Mouse (Mus musculus) midbrain, embryonic 10.5 days (tissue): ENCODE measurements at regions not wholly inside any gene's neighbourhood (a gene's known extent, or its start where the extent isn't known, plus 50 kb on each side); places are given as distances from the start of the nearest gene placed in this dataset.

Experiments
- DNase-seq: peaks from one replicate; pipeline ENCODE4 v3.0.0-alpha.2; 2017; ENCODE audit warnings: low spot score
- H3K27ac ChIP-seq: fragments of 300-500 bp; sonication (generic); replicated peaks from 2 replicates; pipeline ENCODE4 v1.5.1; 2016; ENCODE audit warnings: mild to moderate bottlenecking
- H3K27me3 ChIP-seq: fragments of 300-500 bp; sonication (generic); 2 replicates; pipeline ENCODE4 v1.6.1; 2016; ENCODE audit warnings: low read depth, mild to moderate bottlenecking; ENCODE audit not compliant: poor library complexity, severe bottlenecking
- H3K36me3 ChIP-seq: fragments of 300-500 bp; sonication (generic); 2 replicates; pipeline ENCODE4 v1.6.1; 2016; ENCODE audit warnings: mild to moderate bottlenecking, moderate library complexity
- H3K4me1 ChIP-seq: fragments of 300-500 bp; sonication (generic); 2 replicates; pipeline ENCODE4 v1.6.1; 2016
- H3K4me3 ChIP-seq: fragments of 300-500 bp; sonication (generic); 2 replicates; pipeline ENCODE4 v1.5.1; 2016; ENCODE audit warnings: mild to moderate bottlenecking, moderate library complexity
- H3K9me3 ChIP-seq: fragments of 300-500 bp; sonication (generic); replicated peaks from 2 replicates; pipeline ENCODE4 v1.6.1; 2016; ENCODE audit warnings: mild to moderate bottlenecking
- WGBS: fragments of 180-500 bp; shearing (Covaris S2); methylation state at CpG from one replicate; pipeline ENCODE4 v1.1.7; 2016; 5-methylcytosine and 5-hydroxymethylcytosine counted together

DNA sequence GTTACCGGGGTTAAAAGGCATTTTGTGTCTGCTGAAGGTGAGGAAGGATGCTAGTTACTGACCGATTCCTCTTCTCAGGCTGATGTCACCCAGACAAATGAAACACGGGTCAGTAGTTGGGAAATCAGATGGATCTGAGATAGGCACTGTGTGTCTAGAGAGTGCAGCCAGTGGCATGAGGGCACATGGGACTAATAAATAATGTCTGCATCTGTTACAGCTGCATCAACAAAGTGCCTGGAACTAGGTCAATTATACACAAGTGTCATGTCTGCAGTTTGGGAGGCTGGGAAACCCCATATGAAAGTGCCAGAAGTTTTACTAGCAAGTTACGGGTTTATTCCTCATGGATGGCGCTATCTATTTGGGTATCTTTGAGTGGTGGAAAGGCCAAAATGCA, 68.8 kb downstream of the Cxcl12 start:
- H3K27ac ChIP-seq, result no peak overlapping the region
- no peaks in the 10 kb centered on the region for H3K36me3 ChIP-seq
- 94% methylated on average over 5 of the region's 5 CpGs for WGBS
- no peaks in the 10 kb centered on the region for H3K9me3 ChIP-seq
- H3K4me3 ChIP-seq, result no peak overlapping the region
- no peaks in the 10 kb centered on the region for H3K27me3 ChIP-seq
- DNase-seq, result no peak
- no peaks in the 10 kb centered on the region for H3K4me1 ChIP-seq

DNA sequence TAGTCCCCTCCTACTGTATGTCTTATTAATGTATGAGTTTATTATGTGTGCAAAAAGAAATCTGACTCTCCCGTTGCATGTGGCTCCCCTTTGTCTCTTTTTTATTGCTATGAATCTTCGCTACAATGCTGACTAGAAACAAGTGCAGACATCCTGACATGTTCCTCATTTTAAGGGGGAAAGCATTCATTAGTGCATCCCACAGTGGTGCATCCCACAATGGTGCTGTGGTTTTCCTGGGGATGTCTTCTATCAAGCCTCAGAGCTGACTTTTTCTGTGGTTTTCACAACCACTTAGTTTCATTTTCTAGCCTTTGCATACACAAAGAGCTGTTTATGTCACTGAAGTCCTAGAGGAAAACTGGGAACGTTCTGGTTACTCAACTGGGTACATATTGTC, 72.9 kb downstream of the Cxcl12 start:
- Histone ChIP-seq H3K4me1 (no peaks in the 10 kb centered on the region), H3K9me3 (no peaks in the 10 kb centered on the region), H3K36me3 (no peaks in the 10 kb centered on the region), H3K27me3 (no peaks in the 10 kb centered on the region), H3K4me3 (no peak overlapping the region), H3K27ac (no peak overlapping the region)
- DNase-seq, result no peak
- WGBS, result 78% methylated on average over 3 of the region's 3 CpGs

DNA sequence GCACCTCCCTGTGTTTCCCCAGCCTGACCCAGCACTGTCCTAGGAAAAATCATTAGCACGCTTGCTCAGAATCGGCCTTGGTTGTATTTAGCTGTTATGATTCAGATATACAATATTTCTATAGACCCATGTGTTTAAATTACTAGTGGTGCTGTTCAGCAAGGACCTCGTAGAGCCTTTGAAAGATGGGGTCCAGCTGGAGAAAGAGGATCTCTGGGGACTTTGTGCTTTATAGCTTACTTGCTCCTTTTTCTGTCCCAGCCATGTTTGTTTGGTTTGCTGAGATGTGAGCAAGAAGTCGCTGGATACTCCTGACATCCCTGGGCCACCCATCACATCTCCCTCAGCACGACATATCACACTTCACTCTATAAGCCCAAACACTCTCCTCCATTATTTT, 77.1 kb downstream of the Cxcl12 start:
- WGBS, result 87% methylated on average over 5 of the region's 5 CpGs
- Histone ChIP-seq H3K27me3 (no peaks in the 10 kb centered on the region), H3K9me3 (no peaks in the 10 kb centered on the region), H3K36me3 (no peaks in the 10 kb centered on the region), H3K4me1 (peaks cover 7% of the 10 kb centered on the region), H3K4me3 (no peak overlapping the region), H3K27ac (no peak overlapping the region)
- no peak for DNase-seq

DNA sequence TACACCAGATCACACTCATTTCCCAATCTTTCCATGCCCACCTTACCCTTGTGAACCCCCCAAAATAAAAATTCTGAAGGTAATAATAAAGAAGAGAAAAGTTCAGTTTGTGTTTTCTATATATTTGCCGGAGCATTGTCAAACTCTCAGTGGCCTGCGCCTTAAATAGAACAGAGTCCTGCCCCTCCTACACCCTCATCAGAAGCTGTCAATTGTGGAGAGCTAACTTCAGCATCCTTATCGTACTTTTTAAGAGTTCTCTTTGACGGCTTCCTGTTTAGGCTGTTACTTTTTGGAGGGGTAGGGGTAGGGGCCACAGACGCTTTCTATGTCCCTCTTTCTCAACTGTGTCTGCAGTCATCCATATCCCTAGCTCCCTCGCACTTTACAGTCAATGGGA, 77.5 kb downstream of the Cxcl12 start:
- H3K36me3 ChIP-seq, result no peaks in the 10 kb centered on the region
- 86% methylated on average over 6 of the region's 6 CpGs for WGBS
- H3K4me1 ChIP-seq, result peaks cover 7% of the 10 kb centered on the region
- no peak overlapping the region for H3K4me3 ChIP-seq
- H3K9me3 ChIP-seq, result no peaks in the 10 kb centered on the region
- H3K27ac ChIP-seq, result no peak overlapping the region
- DNase-seq, result no peak
- no peaks in the 10 kb centered on the region for H3K27me3 ChIP-seq

DNA sequence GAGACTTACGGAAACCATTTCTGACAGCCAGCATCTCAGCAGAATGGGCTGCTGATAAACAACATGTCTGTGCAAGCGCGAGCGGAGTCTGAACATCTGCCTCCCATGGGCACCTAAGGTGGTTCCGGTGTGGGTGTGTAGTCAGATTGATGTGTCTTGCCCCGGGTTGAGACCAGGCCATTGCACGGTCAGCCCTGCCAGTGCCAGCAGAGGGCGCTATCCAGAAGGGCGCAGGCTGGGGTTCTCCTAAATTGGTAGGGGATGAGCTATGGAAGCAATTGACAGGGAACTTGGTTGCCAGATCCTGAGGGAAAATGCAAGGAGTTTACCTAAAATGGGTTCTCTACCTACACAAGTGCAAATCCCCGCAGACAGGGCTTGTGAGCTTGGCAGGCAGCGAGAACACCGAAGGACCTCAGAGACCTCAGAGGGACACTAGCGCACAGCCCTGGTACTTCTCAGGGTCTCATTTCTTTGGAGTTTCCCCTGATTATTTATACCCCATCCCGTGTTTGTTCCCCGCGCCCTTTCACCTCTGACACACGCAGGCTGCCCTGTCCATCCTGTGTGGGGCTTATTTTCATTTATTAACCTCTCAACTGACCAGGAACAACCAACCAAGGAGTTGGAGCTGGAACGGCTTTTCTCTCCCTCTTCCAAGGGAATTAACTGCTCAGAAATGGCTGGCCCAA, 81.0 kb downstream of the Cxcl12 start:
- WGBS, result 83% methylated on average over 18 of the region's 18 CpGs
- H3K27me3 ChIP-seq, result no peaks in the 10 kb centered on the region
- peaks cover 21% of the 10 kb centered on the region for H3K4me1 ChIP-seq
- peak; percentile 37 for DNase-seq
- H3K4me3 ChIP-seq, result no peak overlapping the region
- no peaks in the 10 kb centered on the region for H3K9me3 ChIP-seq
- H3K36me3 ChIP-seq, result no peaks in the 10 kb centered on the region
- no peak overlapping the region for H3K27ac ChIP-seq

DNA sequence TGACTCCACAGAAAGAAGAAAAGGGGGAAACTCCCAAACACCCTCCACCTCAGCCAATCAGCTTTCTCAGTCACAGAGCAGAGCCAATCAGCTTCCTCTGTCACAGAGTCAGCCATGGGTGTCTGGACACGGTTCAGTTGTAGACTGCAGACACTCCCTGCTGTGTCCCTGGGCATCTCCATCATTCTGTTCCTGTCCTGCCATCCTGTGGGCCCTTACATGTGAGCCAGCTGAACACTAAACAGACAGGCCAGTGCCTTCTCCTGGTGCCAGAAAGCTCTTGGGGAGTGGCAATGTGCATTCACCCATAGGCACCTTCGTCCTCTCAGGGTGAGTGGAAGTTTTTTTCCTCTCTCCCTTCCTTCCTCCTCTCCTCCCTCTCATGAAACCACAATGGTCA, 81.7 kb downstream of the Cxcl12 start:
- WGBS, result 57% methylated on average over 2 of the region's 2 CpGs
- Histone ChIP-seq H3K4me3 (no peak overlapping the region), H3K27me3 (no peaks in the 10 kb centered on the region), H3K36me3 (no peaks in the 10 kb centered on the region), H3K27ac (no peak overlapping the region), H3K9me3 (no peaks in the 10 kb centered on the region), H3K4me1 (peaks cover 26% of the 10 kb centered on the region)
- DNase-seq, result no peak

DNA sequence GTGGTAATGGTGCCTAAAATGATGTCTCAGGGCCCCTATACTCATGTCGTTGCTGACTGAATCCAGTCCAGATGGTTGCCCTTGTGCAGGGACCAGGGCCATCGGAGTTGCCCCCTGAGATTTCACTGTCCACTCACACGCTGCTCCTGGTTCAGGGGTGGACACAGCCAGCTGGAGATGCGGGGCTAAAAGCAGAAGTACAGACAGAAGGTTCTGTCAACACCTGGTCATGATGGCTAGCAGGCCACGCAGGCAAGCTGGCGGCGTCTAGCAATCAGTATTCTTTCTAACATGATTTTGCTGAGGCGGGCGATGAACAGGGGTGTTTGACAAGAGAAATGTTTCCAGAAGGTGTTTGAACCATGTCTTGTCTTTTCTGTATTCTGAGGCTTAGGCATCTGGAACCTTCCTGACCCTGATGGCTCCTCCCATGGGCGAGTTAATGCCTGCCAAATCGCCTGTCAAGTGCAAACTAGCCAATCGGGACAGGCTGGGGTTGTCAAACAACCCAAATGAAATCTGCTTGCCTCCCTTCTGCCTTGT, 83.1 kb downstream of the Cxcl12 start:
- Histone ChIP-seq H3K36me3 (no peaks in the 10 kb centered on the region), H3K4me1 (peaks cover 26% of the 10 kb centered on the region), H3K4me3 (no peak overlapping the region), H3K27ac (no peak overlapping the region), H3K9me3 (no peaks in the 10 kb centered on the region), H3K27me3 (no peaks in the 10 kb centered on the region)
- DNase-seq, result no peak
- 80% methylated on average over 12 of the region's 12 CpGs for WGBS

DNA sequence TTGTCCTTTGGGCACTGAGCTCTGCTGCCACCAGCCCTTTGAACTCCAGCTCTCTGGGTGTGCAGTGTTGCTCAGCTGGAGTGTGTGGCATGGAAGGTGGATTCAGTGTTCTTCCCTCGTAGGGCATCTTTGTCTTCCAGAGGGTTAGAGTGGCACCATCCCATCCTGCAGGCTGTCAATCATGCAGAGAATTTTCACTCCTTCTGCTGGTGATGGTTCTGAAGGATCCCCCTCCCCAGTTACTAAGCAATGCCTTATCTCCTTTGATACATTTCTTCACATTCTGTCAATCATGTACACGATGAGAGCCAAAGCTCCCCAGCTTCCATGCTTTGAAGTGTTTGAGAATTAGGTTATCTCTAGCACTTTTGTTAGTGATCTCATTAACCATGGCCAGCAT, 84.0 kb downstream of the Cxcl12 start:
- Histone ChIP-seq H3K27me3 (no peaks in the 10 kb centered on the region), H3K4me1 (peaks cover 26% of the 10 kb centered on the region), H3K4me3 (no peak overlapping the region), H3K36me3 (no peaks in the 10 kb centered on the region), H3K9me3 (no peaks in the 10 kb centered on the region), H3K27ac (no peak overlapping the region)
- no peak for DNase-seq
- 85% methylated on average over 2 of the region's 2 CpGs for WGBS

DNA sequence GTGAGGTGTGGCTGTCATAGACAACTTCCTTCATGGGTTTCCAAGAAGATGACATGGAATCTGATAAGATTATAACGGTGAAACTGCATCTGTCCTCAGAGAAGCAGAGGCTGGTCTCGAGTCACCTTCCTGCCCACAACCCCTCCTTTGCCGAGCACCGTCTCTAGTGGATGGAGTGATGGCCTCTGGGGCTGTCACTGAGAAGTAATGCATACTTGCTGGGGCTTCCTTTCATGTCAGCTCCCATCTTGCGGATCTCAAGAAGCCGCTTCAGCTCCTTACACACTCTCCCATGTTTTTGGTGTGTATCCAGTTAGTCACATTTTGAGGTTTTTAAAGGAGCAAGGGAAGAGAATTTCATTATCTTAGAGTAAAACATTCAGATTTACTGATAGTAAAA, 84.7 kb downstream of the Cxcl12 start:
- Histone ChIP-seq H3K27ac (no peak overlapping the region), H3K27me3 (no peaks in the 10 kb centered on the region), H3K36me3 (no peaks in the 10 kb centered on the region), H3K4me3 (no peak overlapping the region), H3K4me1 (peaks cover 26% of the 10 kb centered on the region), H3K9me3 (no peaks in the 10 kb centered on the region)
- DNase-seq, result no peak
- 90% methylated on average over 6 of the region's 6 CpGs for WGBS

DNA sequence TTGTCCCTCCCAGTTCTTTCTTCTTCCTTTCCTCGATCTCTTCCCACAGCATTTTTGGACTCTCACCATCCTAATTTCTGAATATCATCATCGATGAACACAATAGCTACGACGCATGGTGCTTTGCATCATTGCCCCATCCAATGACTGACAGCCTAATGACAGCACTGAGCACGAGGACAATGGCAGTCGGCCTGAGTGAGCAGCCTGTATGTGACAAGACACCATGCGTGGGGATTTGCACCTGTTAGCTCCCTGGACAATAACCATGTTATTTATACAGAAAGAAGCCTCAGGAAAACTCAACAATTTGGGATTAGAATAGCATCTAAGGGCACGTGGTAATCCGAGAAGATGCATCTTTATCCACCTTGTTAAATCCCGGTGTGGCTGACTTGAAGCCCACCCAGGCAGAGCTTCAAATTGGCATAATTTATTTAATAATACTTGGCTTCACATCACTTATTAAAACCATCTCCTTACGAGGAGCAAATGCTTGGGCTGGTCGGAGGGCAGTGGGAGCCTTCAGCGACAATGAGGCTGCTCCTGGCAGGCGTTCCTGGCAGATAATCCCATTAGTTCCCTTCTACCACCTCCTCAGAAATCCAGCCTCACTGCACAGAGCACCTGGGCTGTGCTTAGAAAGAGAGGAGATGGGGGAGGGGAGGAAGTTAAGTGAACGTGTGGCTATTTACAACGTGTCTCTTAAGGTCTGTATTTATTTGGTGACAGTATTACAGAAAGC, 85.4 kb downstream of the Cxcl12 start:
- peaks cover 26% of the 10 kb centered on the region for H3K4me1 ChIP-seq
- WGBS, result 28% methylated on average over 16 of the region's 16 CpGs
- peak overlapping the region; percentile 23; the same call in 1 of the 2 replicates for H3K27ac ChIP-seq
- no peak for DNase-seq
- H3K27me3 ChIP-seq, result no peaks in the 10 kb centered on the region
- no peaks in the 10 kb centered on the region for H3K36me3 ChIP-seq
- H3K9me3 ChIP-seq, result no peaks in the 10 kb centered on the region
- no peak overlapping the region for H3K4me3 ChIP-seq

DNA sequence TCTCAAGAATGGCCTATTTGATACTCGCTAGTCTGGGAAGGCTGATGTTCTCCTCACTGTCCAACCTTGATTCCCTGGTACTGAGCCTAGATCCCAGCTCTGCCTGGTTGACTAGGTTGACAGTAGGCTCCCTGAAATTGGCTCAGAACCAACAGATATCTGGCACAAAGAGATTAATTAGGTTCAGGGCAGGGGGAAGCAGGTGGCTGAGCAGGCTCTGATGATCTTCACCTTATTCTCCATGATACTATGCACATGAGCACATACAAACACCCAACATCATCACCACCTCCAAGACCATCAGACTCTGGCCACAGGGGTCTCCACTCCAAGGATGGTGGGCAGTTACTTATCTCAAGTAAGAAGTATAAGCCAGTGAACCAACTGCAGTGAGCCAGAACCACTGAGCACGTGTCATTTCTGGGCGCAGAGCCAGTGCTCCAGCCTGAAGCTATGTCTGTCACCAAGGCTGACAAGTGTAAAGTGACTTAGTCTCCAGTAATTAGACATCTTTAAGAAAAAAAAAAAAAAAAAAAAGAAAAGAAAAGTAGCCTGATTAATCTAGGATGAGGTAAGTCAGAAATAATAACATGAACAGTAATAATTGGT, 86.4 kb downstream of the Cxcl12 start:
- H3K27ac ChIP-seq, result 0 out of 2 replicates have a peak overlapping the region, but pooled peaks have one; percentile 23
- DNase-seq, result no peak

DNA sequence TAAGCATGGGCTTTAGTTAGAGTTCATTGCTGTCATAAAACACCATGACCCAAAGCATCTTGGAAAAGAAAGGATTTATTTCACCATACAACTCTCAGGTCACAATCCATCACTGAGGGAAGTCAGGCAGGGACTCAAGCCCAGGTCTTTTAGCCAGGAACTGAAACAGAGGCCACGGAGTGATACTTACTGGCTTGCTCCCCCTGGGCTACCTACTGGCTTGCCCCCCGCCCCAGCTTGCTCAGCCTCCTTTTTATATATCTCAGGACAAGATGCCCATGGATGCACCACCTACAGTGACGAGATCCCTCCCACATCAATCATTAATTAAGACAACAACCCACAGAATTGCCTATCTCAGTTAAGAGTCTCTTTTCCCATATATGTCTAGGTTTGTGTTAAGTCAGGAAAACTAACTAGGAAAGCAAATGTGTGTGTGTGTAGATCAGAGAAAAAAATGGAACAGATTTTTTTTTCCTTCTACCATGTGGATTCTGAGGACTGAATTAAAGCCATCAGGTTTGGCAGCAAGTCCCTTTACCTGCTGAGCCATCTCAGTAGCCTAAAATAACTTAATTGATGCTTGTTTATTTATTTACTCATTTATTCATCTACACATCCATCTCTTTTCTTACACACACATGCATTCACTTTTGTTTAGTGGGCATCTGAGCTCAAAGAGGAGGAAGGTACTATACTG, 87.2 kb downstream of the Cxcl12 start:
- no peak for DNase-seq
- Histone ChIP-seq H3K36me3 (no peaks in the 10 kb centered on the region), H3K27me3 (no peaks in the 10 kb centered on the region), H3K4me3 (no peak overlapping the region), H3K4me1 (peaks cover 18% of the 10 kb centered on the region), H3K9me3 (no peaks in the 10 kb centered on the region), H3K27ac (no peak overlapping the region)
- WGBS, result 78% methylated on average over 3 of the region's 3 CpGs

More for the DNA sequence above, 86.4 kb downstream of the Cxcl12 start:
- Histone ChIP-seq H3K9me3 (no peaks in the 10 kb centered on the region), H3K4me3 (no peak overlapping the region), H3K4me1 (peaks cover 24% of the 10 kb centered on the region), H3K27me3 (no peaks in the 10 kb centered on the region), H3K36me3 (no peaks in the 10 kb centered on the region)
- 83% methylated on average over 3 of the region's 3 CpGs for WGBS
